Mouse (Mus musculus) urinary bladder, postnatal 14 days (tissue): ENCODE measurements around the gene Olfr554.
"Not testable (repeated sequence)": the region's sequence is repeated elsewhere in the genome, so short reads cannot be mapped to it uniquely, and the experiment has no call there.

Source experiments
- DNase-seq: peaks from one replicate; pipeline ENCODE4 v3.0.0; 2021; ENCODE audit warnings: low spot score

The Olfr554 gene

GRCm38 (mm10) chr7:102638132-102638531 lies at the start of gene Olfr554:
Gene Olfr554 (plus strand): TSS chr7:102638432.
- no peak for DNase-seq

- no peak for DNase-seq
Observed at GRCm38 (mm10) chr7:102591786-102592185, 46.4 kb upstream of the Olfr554 start, which contains the start of gene Olfr551. Gene Olfr551 (minus strand): TSS chr7:102591886.

GRCm38 (mm10) chr7:102597378-102598031 lies 40.7 kb upstream of the Olfr554 start, which contains the start of gene Olfr552:
Gene Olfr552 (plus strand): TSS chr7:102597770.
- no peak for DNase-seq

- no peak for DNase-seq
Observed at GRCm38 (mm10) chr7:102618118-102618517, 20.1 kb upstream of the Olfr554 start, which contains the start of gene Olfr553. Gene Olfr553 (minus strand): TSS chr7:102618218.

- no peak for DNase-seq
Observed at GRCm38 (mm10) chr7:102619608-102620007, 18.6 kb upstream of the Olfr554 start.

DNA sequence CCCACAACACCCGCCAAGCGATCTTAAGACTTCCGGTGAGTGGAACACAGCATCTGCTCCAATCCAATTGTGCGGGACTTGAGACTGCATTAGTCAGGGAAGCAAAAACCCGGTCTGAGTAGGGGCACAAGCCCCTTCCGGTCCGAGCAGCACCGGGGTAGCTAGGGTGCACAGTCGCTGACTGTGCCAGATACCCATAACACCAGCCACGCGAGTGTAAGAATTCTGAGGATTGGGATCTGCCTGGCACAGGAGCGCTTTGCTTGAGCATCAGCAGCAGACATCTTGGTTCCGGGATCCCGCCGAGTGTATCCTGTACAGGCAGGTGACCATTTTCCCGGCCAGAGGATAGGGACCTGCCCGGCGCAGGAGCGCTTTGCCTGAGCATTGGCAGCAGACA lies 17.9 kb upstream of the Olfr554 start:
- DNase-seq = not testable (repeated sequence)

GRCm38 (mm10) chr7:102636665-102637064 lies 1.6 kb upstream of the Olfr554 start:
- peak; percentile 50 for DNase-seq

GRCm38 (mm10) chr7:102644945-102645344 lies 6.7 kb downstream of the Olfr554 start:
- DNase-seq = not testable (repeated sequence)

DNA sequence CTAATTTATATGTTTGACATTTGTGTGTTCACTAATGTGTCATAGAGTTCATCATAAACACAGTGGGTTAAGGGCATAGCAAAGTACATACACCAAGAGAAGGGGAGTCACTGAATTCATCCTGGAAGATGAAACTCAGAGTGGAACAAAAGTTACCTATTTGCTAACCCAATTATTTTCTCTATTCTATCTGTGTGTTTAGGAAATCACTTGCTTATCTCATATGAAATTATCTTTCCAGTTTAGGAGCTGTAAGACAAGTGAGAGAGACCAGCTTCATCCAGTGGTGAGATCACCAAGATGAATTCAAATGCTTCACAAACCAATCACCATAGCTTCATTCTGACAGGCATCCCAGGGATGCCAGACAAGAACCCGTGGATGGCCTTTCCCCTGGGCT lies 20.3 kb downstream of the Olfr554 start, which contains the start of gene Olfr555:
Gene Olfr555, plus strand, starts transcription at position 301 of the 400 bp plus-strand sequence.
- no peak for DNase-seq

- no peak for DNase-seq
Observed at GRCm38 (mm10) chr7:102664599-102664998, 26.4 kb downstream of the Olfr554 start, which contains the start of gene Olfr556. Gene Olfr556 (plus strand): TSS chr7:102664899.

DNA sequence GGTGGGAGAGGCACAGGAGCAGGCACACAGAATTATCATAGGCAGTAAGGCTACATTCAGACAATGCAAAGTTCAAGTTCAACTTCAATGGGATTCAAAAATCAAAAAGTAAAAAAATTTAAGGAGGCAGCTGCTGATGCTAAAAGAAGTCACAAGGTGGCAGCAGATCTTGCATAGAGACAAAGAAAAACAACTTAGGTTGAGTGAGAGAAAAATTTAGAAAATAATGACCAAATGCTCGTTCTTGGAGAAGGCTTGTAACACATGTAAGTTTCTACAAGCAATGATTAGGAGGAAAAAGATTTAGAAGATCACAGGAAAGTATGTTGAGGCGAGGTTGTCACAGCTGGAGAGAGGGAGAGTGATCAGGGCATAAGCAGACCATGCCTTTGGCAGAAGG lies 27.1 kb downstream of the Olfr554 start:
- no peak for DNase-seq

GRCm38 (mm10) chr7:102676225-102676624 lies 38.0 kb downstream of the Olfr554 start:
- no peak for DNase-seq

GRCm38 (mm10) chr7:102681916-102682315 lies 43.7 kb downstream of the Olfr554 start:
- DNase-seq = no peak

GRCm38 (mm10) chr7:102686944-102687501 lies 48.8 kb downstream of the Olfr554 start, which contains the start of gene Trim68:
Gene Trim68 (minus strand): TSS chr7:102687327.
- peak; percentile 93 for DNase-seq
